Mouse (Mus musculus) fibroblast of lung, adult 2 months (primary cell): ENCODE measurements around the gene Odf3l2.

Source experiments
- DNase-seq: peaks from one replicate; pipeline ENCODE4 v3.0.0-alpha.2; 2011; ENCODE audit warnings: low read depth

Odf3l2 gene

DNA sequence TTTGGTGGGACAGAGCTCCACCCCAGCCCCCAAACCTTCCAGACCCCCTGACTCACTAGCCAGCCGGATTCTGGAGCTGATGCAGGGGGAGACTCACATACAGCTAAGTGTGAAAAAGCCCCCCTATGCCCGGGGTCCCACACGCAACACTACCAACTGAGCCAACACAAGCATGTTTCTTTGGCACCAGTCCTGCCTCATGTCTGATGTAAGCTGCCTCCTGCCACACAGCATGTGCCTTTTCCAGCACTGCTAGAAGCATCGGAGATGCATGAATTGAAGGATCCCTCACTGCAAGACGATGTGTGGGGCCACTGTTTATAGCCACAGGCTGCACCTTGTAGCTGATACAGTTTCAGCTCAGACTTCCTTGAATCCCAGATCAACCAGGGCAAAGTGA, 17.2 kb downstream of the Odf3l2 start:
- DNase-seq, result no peak

DNA sequence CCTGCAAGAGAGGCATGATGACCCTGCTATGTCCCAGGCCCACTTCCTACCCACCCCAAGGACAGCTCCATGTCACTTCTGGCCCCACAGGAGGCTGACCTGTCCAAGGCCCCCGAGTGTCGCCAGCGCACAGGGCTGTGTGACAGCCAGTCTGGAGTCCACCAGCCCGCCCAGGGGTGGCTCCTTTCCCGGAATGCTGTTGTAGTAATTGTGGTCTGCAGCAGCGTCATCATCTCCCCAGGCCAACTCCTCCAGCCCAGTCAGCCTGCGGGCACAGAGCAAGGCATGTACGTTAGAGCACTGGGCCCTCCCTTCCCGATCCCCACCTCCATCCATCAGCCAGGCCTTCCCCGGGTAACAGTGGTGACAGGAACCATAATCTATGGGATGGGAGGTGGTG, 19.4 kb downstream of the Odf3l2 start:
- no peak for DNase-seq

DNA sequence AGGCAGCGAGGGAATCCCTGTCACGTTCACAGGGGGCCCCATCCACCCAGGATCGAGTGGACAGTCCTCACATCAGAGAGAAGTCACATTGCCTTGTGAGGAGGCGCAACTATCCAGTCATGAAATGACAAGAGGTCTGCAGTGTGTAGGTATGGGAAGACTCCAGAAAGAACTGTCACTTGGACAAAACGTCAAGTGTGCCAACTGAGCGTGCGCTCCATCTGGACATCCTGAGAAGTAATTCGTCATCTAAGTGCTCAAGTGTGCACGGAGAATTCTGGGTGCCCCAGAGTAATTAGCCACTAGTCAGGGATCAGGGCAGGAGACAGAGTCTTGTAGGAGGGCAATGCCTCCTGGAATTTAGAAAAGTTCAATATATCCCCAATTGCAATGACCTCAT, 20.1 kb downstream of the Odf3l2 start:
- no peak for DNase-seq

DNA sequence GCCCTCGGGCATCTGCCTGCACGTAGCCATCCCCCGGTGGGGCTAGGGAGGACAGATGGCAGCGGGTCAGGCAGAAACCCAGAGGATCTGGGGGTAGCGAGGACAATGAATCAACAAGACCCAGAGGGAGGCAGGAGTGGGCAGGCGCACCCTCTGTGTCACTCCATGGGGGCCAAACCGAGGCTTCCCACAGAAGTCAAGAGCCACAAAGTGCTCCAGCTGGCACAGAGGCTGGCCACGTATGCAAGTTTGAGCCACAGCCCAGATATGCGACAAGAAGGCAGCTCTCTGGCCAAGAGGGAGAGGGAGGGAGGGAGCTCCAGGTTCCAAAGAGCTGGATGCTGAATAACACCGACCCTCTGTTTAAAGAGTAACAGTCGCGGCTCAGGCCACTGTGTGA, 21.6 kb downstream of the Odf3l2 start:
- no peak for DNase-seq

DNA sequence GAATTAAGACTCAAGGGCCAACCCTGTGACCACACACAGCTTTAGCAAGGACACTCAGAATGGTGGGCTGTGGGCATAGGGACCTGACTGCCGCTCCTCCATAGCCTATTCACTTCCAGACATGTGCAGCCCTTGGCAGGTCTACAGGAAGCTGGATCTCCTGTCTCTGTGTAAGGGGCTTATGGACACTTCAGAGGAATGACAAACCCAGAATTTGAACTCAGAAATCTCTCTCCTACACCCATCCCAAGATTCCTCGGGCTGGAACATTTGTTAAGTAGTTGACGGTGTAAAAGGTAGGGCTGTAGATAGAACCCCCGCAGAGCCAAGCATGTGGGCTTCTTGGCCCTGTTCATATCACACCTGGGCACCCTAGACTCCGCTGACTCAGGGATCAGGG, 29.2 kb downstream of the Odf3l2 start:
- DNase-seq, result no peak

DNA sequence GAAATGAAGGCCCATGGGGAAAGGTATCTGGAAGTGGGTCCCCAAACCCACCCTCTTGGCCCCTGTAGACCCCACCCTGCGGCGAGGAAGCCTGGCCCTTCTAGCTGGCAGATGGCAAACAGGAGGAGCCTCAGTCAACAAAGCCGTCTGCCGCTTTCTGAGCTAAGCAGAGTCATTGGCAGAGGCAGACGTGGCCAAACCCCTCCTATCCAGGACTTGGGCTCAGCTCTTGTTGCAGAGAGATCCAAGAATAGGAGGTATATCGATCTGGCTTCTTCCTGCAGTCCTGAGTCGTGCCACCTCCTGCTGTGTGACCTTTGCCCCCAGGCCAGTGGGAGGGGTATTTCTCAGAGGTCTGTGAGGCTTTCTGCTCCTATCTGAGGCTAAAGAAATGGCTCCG, 29.7 kb downstream of the Odf3l2 start:
- no peak for DNase-seq

DNA sequence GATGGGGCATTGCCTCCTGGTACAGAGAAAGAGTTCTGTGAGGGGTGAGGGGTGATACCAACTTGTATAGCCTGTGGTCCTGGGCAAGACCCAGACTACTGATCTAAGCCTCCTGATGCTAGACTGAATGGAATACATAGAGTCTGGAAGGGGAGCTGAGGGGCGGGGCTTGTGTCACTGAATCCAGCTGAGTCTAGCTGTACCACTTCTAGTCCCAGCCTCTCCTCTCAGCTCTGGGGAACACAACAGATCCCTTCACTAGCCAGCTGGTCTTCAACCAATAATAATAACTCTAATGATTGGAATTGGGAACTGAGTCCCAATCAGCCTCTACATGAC, 31.3 kb downstream of the Odf3l2 start:
- DNase-seq, result no peak

DNA sequence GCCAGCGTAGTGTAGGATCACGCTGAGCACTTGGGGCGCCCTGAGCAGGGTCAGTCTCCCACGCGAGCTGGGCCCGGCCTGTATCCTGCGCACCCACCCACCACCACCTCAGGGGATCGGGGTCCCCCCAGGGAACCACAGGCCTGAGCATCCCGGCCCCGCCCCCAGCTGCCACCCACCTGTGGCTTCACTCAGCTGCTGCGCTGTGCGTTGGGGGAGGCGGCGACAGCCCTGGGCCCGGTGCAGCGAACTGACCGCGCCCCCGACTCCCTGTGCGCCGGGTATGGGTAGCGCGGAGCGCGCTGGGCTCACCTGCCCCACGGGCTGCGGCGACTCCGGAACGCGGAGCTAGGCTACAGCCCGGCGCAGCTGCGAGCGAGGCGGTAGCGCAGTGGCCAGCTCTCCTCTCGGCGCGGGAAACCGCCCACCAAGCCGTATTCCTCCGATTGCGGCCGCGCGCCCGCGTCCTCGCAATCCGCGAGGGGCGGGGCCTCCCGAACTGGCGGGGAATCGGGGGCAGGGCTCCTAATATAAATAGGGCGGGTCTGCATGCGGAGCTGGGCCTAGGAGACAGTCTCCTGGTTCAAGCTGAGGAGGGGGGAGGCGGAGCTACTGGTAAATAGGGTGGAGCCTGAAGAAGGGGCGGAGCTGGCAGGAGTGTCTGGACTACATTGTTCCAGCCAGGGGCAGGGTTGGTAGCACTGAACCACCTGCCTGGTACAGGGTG, 31.8 kb downstream of the Odf3l2 start, which contains the start of gene C2cd4c:
TSS of gene C2cd4c (minus strand) at position 448 of the 727 bp plus-strand sequence.
- no peak for DNase-seq

DNA sequence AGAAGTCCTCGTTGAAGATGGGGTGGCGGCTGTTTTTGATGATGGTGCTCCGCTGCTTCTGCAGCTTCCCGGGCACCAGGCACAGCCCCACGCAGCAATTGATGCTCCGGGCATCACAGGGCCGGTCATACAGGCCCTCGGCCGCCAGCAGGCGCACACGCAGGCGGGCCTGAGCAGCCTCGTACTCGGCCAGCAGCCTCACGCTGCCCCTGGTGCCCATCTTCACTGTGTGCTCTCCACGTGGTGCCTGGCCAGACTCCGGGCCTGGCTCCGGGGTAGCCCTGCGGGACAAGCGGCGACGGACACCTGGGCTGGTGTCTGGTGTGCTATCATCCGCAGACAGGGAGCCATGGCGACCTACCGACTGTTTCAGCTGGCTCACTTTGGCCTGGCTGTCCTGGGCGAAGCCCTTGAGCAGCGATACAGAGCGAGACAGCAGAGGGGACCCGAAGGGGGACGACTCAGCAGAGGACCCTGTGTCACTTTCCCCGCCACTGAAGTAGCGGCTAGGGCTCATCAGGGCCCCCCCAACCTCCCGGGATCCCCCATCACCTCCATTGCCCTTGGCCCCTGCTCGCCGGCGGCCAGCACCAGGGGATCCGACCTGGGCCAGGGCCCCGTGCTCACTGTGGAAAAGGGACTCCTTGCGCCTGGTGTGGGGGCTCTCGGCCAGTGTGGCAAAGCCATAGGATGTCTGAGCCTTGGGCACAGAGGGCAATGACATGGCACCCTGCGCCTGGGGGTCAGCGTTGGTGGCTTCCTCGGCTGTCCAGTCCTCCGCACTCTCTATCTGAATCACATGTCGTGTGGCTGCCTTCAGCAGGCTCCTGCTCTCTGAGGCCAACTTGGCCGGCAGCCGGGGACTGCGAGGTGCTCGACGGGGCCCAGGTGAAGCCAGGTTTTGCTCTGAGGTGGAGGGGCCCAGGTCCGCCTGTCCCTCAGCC, 33.1 kb downstream of the Odf3l2 start:
- no peak for DNase-seq

DNA sequence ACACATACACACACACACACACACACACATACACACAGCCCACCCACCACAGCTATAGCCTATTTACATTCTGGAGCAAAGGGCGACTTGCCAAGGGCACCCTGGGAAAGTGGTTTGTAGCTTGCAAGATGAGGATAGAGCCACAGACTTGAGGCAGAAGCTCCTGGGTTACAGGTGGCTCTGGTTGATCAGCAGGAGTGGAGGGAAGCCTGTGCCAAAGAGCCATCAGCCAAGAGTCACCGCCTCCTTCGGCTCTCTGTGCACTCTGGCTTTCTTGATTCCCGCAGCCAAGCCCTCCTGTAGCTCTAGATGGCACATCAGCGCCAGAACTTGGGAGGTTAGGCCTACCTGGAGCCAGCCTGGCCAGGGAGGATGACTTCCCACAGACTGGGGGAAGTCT, 34.2 kb downstream of the Odf3l2 start:
- DNase-seq, result no peak

DNA sequence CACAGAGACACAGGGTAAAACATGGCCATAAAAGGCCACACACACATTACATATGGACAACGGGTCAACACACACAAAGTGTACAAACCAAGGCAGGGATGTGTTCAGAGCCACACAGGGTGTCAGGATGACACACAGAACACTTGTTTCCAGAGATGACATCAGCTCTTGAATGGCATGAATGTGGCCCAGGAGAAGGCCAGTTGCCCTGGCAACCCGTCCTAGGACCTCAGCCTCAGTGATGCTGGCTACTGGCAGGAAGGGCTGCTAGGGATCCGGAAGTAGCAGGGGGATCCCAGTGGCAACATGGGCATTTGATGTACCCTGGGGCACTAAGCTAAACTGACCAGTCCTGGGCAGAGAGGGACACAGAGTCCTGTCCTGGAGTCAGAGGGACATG, 36.3 kb downstream of the Odf3l2 start:
- DNase-seq, result no peak

DNA sequence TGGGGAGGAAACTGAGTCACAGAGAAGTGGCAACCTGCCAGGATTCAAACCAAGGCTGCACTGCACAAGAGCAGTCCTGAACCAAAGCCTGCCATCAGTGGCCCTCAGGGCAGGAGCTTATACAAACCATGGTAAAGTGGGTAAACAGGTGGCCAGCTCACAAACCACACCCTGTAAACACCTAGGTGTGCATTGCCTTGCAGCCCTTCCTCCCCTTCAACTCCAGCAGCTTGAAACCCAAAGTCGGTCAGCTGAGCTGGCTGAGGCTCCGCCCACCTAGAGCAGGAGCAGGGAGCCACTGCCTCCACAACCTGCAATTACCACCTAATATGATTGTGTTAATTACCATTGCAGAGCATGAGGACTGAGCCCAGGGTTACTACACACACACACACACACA, 37.6 kb downstream of the Odf3l2 start:
- no peak for DNase-seq

DNA sequence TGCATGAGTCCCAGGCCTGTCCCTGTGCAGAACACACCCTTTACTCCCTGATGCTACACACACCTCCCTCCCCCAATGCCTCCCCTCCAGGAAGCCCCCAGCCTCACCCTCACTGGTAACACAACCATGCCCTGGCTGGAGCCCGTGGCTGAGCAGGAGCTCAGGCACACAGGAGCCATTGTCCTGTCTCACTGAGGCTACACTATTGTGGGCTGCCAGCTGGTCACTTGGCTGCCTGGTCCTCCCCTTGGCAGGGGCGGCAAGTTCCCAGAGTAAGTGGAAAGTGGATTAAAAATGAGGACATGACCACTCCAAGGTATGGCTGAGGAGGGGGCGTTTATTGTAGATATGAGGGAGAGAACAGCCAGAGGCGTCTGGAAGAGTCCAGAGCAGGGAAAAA, 39.0 kb downstream of the Odf3l2 start:
- DNase-seq, result no peak

DNA sequence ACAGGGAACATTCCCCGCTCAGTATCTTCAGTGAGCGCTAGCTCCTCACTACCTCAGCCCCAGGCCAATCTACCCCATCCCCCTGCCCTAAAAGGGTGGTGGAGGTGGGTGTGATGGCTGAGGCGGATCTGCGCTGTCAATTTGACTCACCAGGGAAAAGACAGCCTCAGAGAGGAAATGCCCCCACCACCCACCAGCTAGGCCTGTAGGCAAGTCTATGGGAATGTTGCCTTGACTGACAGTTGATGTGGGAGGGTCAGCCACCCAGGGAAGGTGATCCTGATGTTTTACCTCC, 47.7 kb downstream of the Odf3l2 start:
- DNase-seq, result no peak

DNA sequence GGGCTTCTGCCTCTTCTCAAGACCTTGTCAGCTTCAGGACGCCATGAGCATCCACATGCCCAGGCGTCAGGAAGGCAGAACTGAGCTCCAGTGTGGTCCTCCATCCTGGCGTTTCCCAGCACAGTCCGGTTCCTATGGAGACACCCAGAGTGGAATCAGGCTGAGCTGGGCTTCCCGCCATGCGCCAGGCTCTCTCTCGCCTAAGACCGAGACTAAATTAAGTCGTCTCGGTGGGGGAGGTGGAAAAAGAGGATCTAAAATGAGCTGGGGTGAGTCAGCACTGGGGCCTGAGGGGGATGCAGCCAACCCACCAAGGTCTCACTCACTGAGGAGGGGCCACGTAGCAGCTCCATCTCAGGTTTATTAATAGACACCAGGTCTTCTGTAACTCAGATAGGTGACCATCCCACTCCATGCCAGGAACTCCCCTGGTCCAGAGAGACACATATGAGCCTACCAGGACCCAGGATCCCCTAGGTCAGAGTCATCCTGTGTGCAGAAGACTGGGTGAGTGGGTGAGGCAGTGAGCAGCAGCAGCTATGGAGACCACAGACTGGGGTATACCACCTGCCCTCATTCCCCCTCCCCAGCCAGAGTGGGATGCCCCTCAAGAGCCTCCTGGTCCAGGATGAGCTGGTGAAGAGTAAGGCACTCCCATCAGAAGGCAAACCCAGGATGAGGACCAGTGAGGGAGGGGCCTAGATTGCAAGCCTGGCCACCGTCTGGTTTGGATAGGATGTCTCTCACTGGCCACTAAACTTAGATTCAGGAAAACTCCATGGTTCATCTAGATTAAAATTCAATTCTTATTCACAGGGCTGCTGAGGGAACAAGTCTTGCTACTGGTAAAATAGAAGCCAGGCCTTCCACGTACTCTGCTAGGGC, 48.2 kb downstream of the Odf3l2 start:
- no peak for DNase-seq

DNA sequence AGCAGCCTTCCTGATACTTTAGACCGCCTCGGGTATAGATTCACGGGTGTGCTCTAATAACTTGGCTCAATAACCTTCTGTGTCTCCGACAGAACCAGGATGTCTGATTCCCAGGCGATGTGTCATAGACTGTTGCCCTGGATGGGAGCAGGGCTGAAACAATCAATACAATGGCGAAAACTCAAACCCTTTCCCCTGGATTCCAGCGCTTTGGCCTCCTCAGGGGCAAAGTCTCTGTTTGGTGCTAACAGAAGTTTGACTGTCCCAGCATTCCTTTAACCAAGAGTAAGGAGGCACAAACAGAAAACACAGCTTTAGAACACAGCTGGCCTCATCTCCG, 50.0 kb downstream of the Odf3l2 start:
- DNase-seq, result no peak

DNA sequence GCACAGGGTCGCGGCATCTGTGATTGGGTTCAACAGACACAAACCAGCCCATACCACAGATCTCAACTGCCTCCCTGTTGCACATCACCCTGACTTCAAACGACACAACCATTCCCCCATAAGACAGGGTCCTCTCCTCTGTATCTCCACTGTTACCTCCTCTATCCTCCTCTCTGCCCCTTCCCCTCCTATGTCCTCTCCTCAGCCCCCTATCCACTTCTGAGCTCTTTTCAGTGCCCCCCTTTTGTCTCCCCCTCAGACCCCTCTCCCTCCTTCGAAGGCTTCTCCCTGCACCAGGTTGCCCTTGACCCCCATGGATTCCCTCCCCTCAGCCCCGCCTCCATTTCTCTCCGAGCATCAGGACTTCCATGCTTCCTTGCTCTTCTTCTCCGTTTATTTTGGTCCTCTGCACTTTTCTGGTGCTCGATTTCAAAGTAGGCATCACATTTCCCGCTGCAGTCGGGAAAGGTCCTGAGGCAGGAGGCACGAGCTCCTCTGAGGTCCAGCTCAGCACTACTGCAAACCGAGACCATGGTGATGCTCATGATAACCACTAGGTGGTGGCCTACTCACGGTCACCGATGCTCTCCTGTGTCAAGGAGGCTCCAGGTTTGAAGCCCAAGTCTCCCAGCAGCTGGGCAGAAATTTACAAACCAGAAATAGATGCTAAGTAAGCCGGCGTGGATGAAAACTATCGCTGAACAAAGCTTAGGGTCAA, 50.5 kb downstream of the Odf3l2 start:
- DNase-seq, result peak; percentile 44

DNA sequence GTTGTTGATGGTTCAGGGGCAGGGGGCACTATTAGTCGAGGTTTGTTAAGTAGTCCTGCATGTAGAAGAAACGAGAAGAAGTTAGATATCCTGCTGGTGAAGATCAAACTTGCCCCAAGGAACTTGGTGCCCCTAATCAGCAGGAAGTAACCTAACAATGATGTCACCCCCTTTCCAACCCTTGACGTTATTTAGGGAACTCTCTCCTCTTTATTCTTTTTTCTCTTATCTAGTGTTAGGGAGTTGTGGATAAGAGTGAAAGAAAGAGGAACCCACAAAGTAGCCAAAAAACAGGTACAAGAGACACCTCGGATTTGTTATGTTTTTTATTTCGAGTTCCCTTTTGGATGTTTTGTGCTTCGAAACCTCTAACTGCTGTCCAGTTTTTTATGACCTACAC, 51.4 kb downstream of the Odf3l2 start:
- DNase-seq, result no peak

DNA sequence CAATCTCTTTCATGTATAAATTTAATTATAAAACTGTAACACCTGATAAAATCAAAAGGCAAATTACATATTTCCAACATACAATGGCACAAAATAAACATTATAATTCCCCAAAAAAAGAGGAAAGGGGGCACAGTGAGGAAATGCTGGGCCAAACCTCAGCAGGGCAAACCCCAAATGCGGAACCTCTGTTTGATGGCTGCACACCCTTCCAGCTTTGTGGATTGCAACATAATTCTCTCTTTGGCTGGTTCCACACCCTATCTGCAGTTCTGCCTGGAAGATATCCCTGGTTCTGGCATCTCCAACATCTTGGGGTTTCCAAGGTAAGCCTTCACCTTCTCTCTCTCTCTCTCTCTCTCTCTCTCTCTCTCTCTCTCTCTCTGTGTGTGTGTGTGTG, 54.8 kb downstream of the Odf3l2 start:
- no peak for DNase-seq
